Mouse (Mus musculus) T-cell, adult 2 months (primary cell): ENCODE measurements at regions not wholly inside any gene's neighbourhood (a gene's known extent, or its start where the extent isn't known, plus 50 kb on each side); places are given as distances from the start of the nearest gene placed in this dataset.

Source experiments
- DNase-seq: peaks from one replicate; pipeline ENCODE4 v3.0.0; 2022; ENCODE audit warnings: low spot score

DNA sequence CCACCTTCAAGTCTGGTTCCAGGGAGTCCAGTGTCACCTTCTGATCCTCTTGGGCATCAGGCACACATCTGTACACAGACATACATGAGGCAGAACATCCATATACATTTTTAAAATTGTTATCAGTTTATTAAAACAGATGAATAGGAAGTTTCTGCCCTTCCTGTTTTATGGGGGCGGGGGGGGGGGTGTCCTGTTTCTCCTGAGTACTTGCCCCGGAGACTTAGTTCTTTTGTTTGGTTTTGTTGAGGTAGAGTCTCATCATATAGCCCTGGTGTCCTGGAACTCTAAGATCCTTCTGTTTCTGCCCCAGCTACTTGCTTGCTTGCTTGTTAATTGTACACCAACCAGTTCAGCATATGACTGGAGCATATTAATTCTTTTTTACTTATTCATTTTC, 85.0 kb upstream of the Xpo1 start:
- DNase-seq = no peak

GRCm38 (mm10) chr11:23171760-23172159, 84.1 kb upstream of the Xpo1 start:
- no peak for DNase-seq

DNA sequence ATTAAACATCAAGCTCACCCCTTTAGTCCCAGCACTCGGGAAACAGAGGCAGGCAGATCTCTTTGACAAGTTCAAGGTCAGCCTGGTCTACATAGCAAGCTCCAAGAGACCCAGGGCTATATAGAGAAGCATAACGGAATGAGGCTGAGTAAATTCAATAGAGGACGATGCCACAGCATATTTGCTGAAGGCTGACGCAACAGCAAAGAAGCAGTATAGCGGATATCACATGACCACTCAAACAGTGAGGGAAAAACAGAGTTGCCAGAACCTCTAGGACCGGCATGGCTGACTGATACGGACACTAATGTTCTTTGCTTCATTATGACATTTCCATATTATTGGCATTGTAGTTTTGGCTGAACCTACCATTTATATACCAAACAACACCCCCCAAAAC, 74.2 kb upstream of the Xpo1 start:
- no peak for DNase-seq

DNA sequence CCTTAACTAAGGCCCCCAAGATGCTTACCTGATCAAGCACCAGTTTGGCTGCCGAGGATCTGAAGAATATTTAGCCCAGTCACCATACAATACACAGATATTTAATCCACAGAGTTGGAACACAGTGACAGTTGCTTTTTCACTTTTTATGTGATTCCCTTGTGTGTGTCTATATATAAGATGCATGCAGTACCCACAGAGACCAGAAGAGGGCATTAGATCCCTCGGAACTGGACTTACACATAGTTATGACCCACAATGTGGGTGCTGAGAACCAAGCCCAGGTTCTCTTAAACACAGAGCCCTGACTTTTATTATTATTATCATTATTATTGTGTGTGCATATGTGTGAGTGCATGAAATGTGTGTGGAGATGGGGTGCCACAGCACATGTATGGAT, 70.6 kb upstream of the Xpo1 start:
- no peak for DNase-seq

DNA sequence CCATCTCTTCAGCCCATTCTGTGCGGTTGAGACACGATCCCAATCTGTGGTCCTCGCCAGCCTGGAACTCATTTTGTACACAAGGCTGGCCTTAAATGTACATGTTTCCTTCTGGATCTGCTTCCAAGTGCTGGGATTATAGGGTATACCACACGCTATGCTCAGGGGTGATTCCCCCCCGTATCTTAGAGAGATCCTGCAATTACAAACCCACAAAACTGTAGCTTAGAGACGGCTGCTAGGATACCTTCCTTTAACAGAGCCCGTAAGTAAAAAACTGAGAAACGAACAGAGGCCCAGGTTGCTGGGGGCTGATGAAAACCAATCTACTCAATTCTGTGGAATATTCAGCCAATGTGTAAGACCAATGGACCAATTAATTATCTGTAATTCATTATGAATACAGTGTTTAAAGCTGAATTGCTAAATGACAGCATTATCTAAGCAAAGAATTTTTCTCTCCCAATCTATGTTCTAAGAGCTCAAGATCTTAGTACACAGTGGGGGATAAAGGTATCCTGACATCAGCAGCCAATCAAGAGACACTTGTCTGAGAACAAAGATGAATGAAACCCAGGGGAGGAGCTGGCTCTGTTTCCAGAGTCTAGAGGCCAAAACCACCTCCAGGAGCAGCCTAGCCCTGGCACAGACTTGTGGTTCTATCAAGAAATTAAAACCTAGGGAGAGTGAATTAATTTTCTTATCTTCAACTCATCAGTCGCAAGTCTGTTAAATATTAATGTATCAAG, 54.0 kb upstream of the Xpo1 start:
- DNase-seq = no peak

- DNase-seq = no peak
Observed at GRCm38 (mm10) chr11:23203566-23203965, 52.3 kb upstream of the Xpo1 start.

GRCm38 (mm10) chr11:23204041-23204440, 51.8 kb upstream of the Xpo1 start:
- DNase-seq = no peak
